Mouse (Mus musculus) G1E-ER4 (cell line): ENCODE data around the gene Brd7. TPM values are rescaled to one million over a fixed set of nuclear protein-coding genes. Genes with fewer than 3 reads are reported as not detected.

Source experiments
- GATA1 ChIP-seq: IDR thresholded peaks from one replicate; pipeline ENCODE4 v1.8.0; 2012; ENCODE audit warnings: low read length, inconsistent platforms
- polyA plus RNA-seq: library from polyadenylated mRNA; stranded (reverse); fragments of >175 nt; gene quantifications from 2 replicates; pipeline ENCODE4 v1.2.3, GENCODE M21; 2012

Brd7 gene
- 279 and 403 TPM in 2 replicates for polyA plus RNA-seq

GRCm38 (mm10) chr8:88361708-88362428 lies at the start of gene Brd7:
Gene Brd7, minus strand, starts transcription at chr8:88362194.
- TF ChIP-seq GATA1 = no peak

- TF ChIP-seq GATA1 = no peak
Measured at GRCm38 (mm10) chr8:88411461-88411860, 49.5 kb upstream of the Brd7 start.

GRCm38 (mm10) chr8:88409401-88409940 lies 47.5 kb upstream of the Brd7 start:
- no peak for TF ChIP-seq GATA1

- no peak for TF ChIP-seq GATA1
Measured at GRCm38 (mm10) chr8:88407716-88408115, 45.7 kb upstream of the Brd7 start.

GRCm38 (mm10) chr8:88398060-88398459 lies 36.1 kb upstream of the Brd7 start:
- TF ChIP-seq GATA1 = no peak

- no peak for TF ChIP-seq GATA1
Measured at GRCm38 (mm10) chr8:88393298-88393697, 31.3 kb upstream of the Brd7 start.

GRCm38 (mm10) chr8:88390749-88391148 lies 28.8 kb upstream of the Brd7 start:
- TF ChIP-seq GATA1 = no peak

GRCm38 (mm10) chr8:88388691-88389239 lies 26.8 kb upstream of the Brd7 start:
- no peak for TF ChIP-seq GATA1

GRCm38 (mm10) chr8:88387874-88388273 lies 25.9 kb upstream of the Brd7 start:
- no peak for TF ChIP-seq GATA1

- no peak for TF ChIP-seq GATA1
Measured at GRCm38 (mm10) chr8:88383164-88383556, 21.2 kb upstream of the Brd7 start.

- no peak for TF ChIP-seq GATA1
Measured at GRCm38 (mm10) chr8:88382311-88383163, 20.5 kb upstream of the Brd7 start.

- no peak for TF ChIP-seq GATA1
Measured at GRCm38 (mm10) chr8:88380497-88380896, 18.5 kb upstream of the Brd7 start.

- TF ChIP-seq GATA1 = no peak
Measured at GRCm38 (mm10) chr8:88376836-88377582, 15.0 kb upstream of the Brd7 start.

- TF ChIP-seq GATA1 = no peak
Measured at GRCm38 (mm10) chr8:88371522-88371921, 9.5 kb upstream of the Brd7 start.

GRCm38 (mm10) chr8:88369805-88370204 lies 7.8 kb upstream of the Brd7 start:
- no peak for TF ChIP-seq GATA1
